Mouse (Mus musculus) small intestine, adult 2 months (tissue): ENCODE results near the gene Topbp1.

Experiments used
- CTCF ChIP-seq: fragments of 200-500 bp; IDR thresholded peaks from 2 replicates; pipeline ENCODE4 v1.5.1; 2012; ENCODE audit warnings: low read depth, mild to moderate bottlenecking, control low read depth, inconsistent platforms, low read length, moderate library complexity, mixed read lengths; ENCODE audit not compliant: insufficient replicate concordance, insufficient read length; ENCODE audit errors: extremely low read depth
- POLR2A ChIP-seq: fragments of 200-500 bp; IDR thresholded peaks from 2 replicates; pipeline ENCODE4 v1.6.1; 2012; ENCODE audit warnings: low read depth, mild to moderate bottlenecking, control low read depth, inconsistent platforms, low read length, moderate library complexity

GRCm38 (mm10) chr9:103265778-103266177 lies 39.2 kb upstream of the Topbp1 start:
- no peak for TF ChIP-seq CTCF
- TF ChIP-seq POLR2A = no peak
